Mouse (Mus musculus): ENCODE data around the gene Dkc1. TPM values are rescaled to one million over a fixed set of nuclear protein-coding genes. Genes with fewer than 3 reads are reported as not detected.

Dkc1 gene
- 128 and 131 TPM in 2 replicates for polyA plus RNA-seq (2015; fragmentation: Nextera tagmentation; extraction: Ambion mirVana)

GRCm38 (mm10) chrX:75095369-75096162 lies at the start of gene Dkc1:
Gene Dkc1, plus strand, starts transcription at chrX:75095854.
- Histone ChIP-seq H3K4me2 (peak within 1 kb of the TSS; percentile 57), H3K36me3 (0 out of 2 replicates have a peak, but pooled peaks cover 3% of the 10 kb centered on the region), H3K4me1 (no peaks in the 10 kb centered on the region), H3K4me3 (peak within 1 kb of the TSS; percentile 62), H3K9ac (peak within 1 kb of the TSS; percentile 58), H3K9me3 (no peaks in the 10 kb centered on the region), H3K27ac (peak within 1 kb of the TSS; percentile 82), H3K27me3 (no peaks in the 10 kb centered on the region)
- whole genome bisulfite sequencing = 15% methylated on average over 29 of the region's 29 CpGs
- peak; percentile 99 for ATAC-seq (ENCODE audit: borderline replicate concordance, extremely low read depth, low FRiP score, low TSS enrichment)

GRCm38 (mm10) chrX:75045931-75046330 lies 49.7 kb upstream of the Dkc1 start:
- H3K36me3 ChIP-seq = no peaks in the 10 kb centered on the region
- no peak overlapping the region for H3K4me2 ChIP-seq
- H3K9me3 ChIP-seq = no peaks in the 10 kb centered on the region
- no peak overlapping the region for H3K4me3 ChIP-seq
- H3K27me3 ChIP-seq = no peaks in the 10 kb centered on the region
- no peak overlapping the region for H3K9ac ChIP-seq
- 0 out of 2 replicates have a peak overlapping the region, but pooled peaks have one; percentile 47 for H3K27ac ChIP-seq
- H3K4me1 ChIP-seq = no peaks in the 10 kb centered on the region
- ATAC-seq (ENCODE audit: borderline replicate concordance, extremely low read depth, low FRiP score, low TSS enrichment) = no peak
- WGBS = 64% methylated on average over 1 of the region's 1 CpGs

GRCm38 (mm10) chrX:75046921-75047635 lies 48.6 kb upstream of the Dkc1 start:
- Histone ChIP-seq H3K36me3 (no peaks in the 10 kb centered on the region), H3K4me3 (0 out of 2 replicates have a peak overlapping the region, but pooled peaks have one; percentile 0), H3K27ac (peak overlapping the region; percentile 61), H3K9ac (no peak overlapping the region), H3K9me3 (no peaks in the 10 kb centered on the region), H3K27me3 (no peaks in the 10 kb centered on the region), H3K4me1 (no peaks in the 10 kb centered on the region), H3K4me2 (peak overlapping the region; percentile 24; the same call in 1 of the 2 replicates)
- no peak for ATAC-seq (ENCODE audit: borderline replicate concordance, extremely low read depth, low FRiP score, low TSS enrichment)
- WGBS = 29% methylated on average over 3 of the region's 3 CpGs

GRCm38 (mm10) chrX:75056120-75056775 lies 39.4 kb upstream of the Dkc1 start:
- no peak overlapping the region for H3K9ac ChIP-seq
- no peak overlapping the region for H3K4me3 ChIP-seq
- no peaks in the 10 kb centered on the region for H3K27me3 ChIP-seq
- no peaks in the 10 kb centered on the region for H3K4me1 ChIP-seq
- H3K27ac ChIP-seq = no peak overlapping the region
- WGBS = 65% methylated on average over 2 of the region's 2 CpGs
- H3K4me2 ChIP-seq = no peak overlapping the region
- H3K36me3 ChIP-seq = no peaks in the 10 kb centered on the region
- no peaks in the 10 kb centered on the region for H3K9me3 ChIP-seq
- ATAC-seq (ENCODE audit: borderline replicate concordance, extremely low read depth, low FRiP score, low TSS enrichment) = no peak

- no peak overlapping the region for H3K4me3 ChIP-seq
- no peak overlapping the region for H3K4me2 ChIP-seq
Observed at GRCm38 (mm10) chrX:75082351-75082750, 13.3 kb upstream of the Dkc1 start.

GRCm38 (mm10) chrX:75083982-75084773 lies 11.5 kb upstream of the Dkc1 start:
- peak overlapping the region; percentile 69 for H3K27ac ChIP-seq
- 24% methylated on average over 20 of the region's 26 CpGs for WGBS

More at GRCm38 (mm10) chrX:75082351-75082750, 13.3 kb upstream of the Dkc1 start:
- 44% methylated on average over 2 of the region's 2 CpGs for WGBS
- Histone ChIP-seq H3K4me1 (no peaks in the 10 kb centered on the region), H3K9me3 (no peaks in the 10 kb centered on the region), H3K27me3 (no peaks in the 10 kb centered on the region), H3K36me3 (no peaks in the 10 kb centered on the region), H3K9ac (no peak overlapping the region), H3K27ac (no peak overlapping the region)
- ATAC-seq (ENCODE audit: borderline replicate concordance, extremely low read depth, low FRiP score, low TSS enrichment) = no peak

GRCm38 (mm10) chrX:75084774-75085508 lies 10.7 kb upstream of the Dkc1 start, which contains the start of gene Gab3:
Gene Gab3, minus strand, starts transcription at chrX:75085458.
- Histone ChIP-seq H3K27ac (peak within 1 kb of the TSS; percentile 69), H3K4me1 (no peaks in the 10 kb centered on the region), H3K36me3 (no peaks in the 10 kb centered on the region), H3K9ac (peak within 1 kb of the TSS; percentile 48), H3K27me3 (no peaks in the 10 kb centered on the region), H3K4me3 (peak within 1 kb of the TSS; percentile 52), H3K4me2 (peak within 1 kb of the TSS; percentile 59), H3K9me3 (no peaks in the 10 kb centered on the region)
- WGBS = 3% methylated on average over 10 of the region's 17 CpGs
- peak; percentile 97 for ATAC-seq (ENCODE audit: borderline replicate concordance, extremely low read depth, low FRiP score, low TSS enrichment)

More at GRCm38 (mm10) chrX:75083982-75084773, 11.5 kb upstream of the Dkc1 start:
- no peaks in the 10 kb centered on the region for H3K4me1 ChIP-seq
- H3K9me3 ChIP-seq = no peaks in the 10 kb centered on the region
- peak overlapping the region; percentile 59 for H3K4me2 ChIP-seq
- no peaks in the 10 kb centered on the region for H3K27me3 ChIP-seq
- peak overlapping the region; percentile 48 for H3K9ac ChIP-seq
- peak; percentile 84 for ATAC-seq (ENCODE audit: borderline replicate concordance, extremely low read depth, low FRiP score, low TSS enrichment)
- H3K4me3 ChIP-seq = peak overlapping the region; percentile 52
- H3K36me3 ChIP-seq = no peaks in the 10 kb centered on the region

GRCm38 (mm10) chrX:75085654-75086053 lies 10.0 kb upstream of the Dkc1 start:
- no peaks in the 10 kb centered on the region for H3K27me3 ChIP-seq

GRCm38 (mm10) chrX:75096163-75096770 lies 613 bp downstream of the Dkc1 start:
- peak overlapping the region; percentile 62 for H3K4me3 ChIP-seq
- peak; percentile 2 for ATAC-seq (ENCODE audit: borderline replicate concordance, extremely low read depth, low FRiP score, low TSS enrichment)
- peaks cover 7% of the 10 kb centered on the region; the same call in 1 of the 2 replicates for H3K36me3 ChIP-seq
- peak overlapping the region; percentile 57 for H3K4me2 ChIP-seq
- peak overlapping the region; percentile 58 for H3K9ac ChIP-seq
- no peaks in the 10 kb centered on the region for H3K9me3 ChIP-seq
- WGBS = 15% methylated on average over 21 of the region's 23 CpGs
- H3K4me1 ChIP-seq = no peaks in the 10 kb centered on the region
- H3K27me3 ChIP-seq = no peaks in the 10 kb centered on the region
- H3K27ac ChIP-seq = peak overlapping the region; percentile 82

More at GRCm38 (mm10) chrX:75085654-75086053, 10.0 kb upstream of the Dkc1 start:
- no peak overlapping the region for H3K4me3 ChIP-seq
- no peak overlapping the region for H3K4me2 ChIP-seq
- no peak overlapping the region for H3K27ac ChIP-seq
- 29% methylated on average over 1 of the region's 1 CpGs for WGBS
- H3K9me3 ChIP-seq = no peaks in the 10 kb centered on the region
- no peak overlapping the region for H3K9ac ChIP-seq
- H3K36me3 ChIP-seq = no peaks in the 10 kb centered on the region
- no peak for ATAC-seq (ENCODE audit: borderline replicate concordance, extremely low read depth, low FRiP score, low TSS enrichment)
- no peaks in the 10 kb centered on the region for H3K4me1 ChIP-seq

- H3K4me1 ChIP-seq = no peaks in the 10 kb centered on the region
- H3K9me3 ChIP-seq = no peaks in the 10 kb centered on the region
- H3K4me2 ChIP-seq = no peak overlapping the region
- ATAC-seq (ENCODE audit: borderline replicate concordance, extremely low read depth, low FRiP score, low TSS enrichment) = no peak
- no peak overlapping the region for H3K4me3 ChIP-seq
- WGBS = 89% methylated on average over 8 of the region's 8 CpGs
- H3K9ac ChIP-seq = no peak overlapping the region
- H3K36me3 ChIP-seq = peaks cover 16% of the 10 kb centered on the region; the same call in 1 of the 2 replicates
- H3K27me3 ChIP-seq = no peaks in the 10 kb centered on the region
- no peak overlapping the region for H3K27ac ChIP-seq
Observed at GRCm38 (mm10) chrX:75098799-75099198, 3.1 kb downstream of the Dkc1 start.

Measured in lung, embryonic 15.5 days (tissue).